Mouse (Mus musculus) frontal cortex, postnatal 14 days (tissue): ENCODE measurements around the gene Abhd4.

Experiments
- DNase-seq, 2 experiments: peaks; one replicate each; pipeline ENCODE4 v3.0.0; 2022; ENCODE audit warnings: low spot score in 2 of 2

The Abhd4 gene

DNA sequence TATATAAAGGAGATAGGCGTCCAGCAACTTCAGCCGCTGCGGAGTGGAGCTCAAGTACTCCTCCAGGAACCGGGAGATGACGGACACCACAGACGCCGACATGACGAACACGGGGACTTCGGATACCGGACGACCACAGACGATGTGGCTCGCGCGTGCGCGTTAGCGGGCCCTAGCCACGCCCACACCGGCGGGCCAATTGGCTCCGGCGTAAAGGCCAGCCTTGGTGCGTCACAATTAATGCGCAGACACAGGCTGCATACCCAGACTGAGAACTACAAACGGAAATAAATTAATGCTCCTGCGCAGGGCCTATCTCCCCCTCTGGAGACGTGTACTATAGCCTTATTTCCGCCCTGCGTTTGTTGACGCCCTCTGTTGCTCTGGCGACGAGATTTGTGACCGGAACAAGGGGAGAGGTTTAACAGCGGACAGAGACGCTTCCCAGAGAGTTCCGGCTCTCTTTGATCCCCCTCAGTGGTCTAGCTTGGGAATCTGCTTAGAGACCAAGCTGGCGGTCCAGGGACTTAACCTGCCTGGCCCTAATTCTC lies at the start of gene Abhd4, which contains the start of gene Dad1:
Abhd4 (plus strand) TSS at position 448 of the 551 bp plus-strand sequence.
Dad1 (minus strand) TSS at position 364 of the 551 bp plus-strand sequence.
- peak; percentile 96 to 98 for DNase-seq

GRCm38 (mm10) chr14:54204311-54204710 lies 49.7 kb upstream of the Abhd4 start:
- no peak for DNase-seq

GRCm38 (mm10) chr14:54204786-54205185 lies 49.2 kb upstream of the Abhd4 start:
- DNase-seq = no peak

- DNase-seq = no peak
These were observed 48.1 kb upstream of the Abhd4 start for GRCm38 (mm10) chr14:54205904-54206303.

GRCm38 (mm10) chr14:54206309-54206708 lies 47.7 kb upstream of the Abhd4 start:
- DNase-seq = no peak

DNA sequence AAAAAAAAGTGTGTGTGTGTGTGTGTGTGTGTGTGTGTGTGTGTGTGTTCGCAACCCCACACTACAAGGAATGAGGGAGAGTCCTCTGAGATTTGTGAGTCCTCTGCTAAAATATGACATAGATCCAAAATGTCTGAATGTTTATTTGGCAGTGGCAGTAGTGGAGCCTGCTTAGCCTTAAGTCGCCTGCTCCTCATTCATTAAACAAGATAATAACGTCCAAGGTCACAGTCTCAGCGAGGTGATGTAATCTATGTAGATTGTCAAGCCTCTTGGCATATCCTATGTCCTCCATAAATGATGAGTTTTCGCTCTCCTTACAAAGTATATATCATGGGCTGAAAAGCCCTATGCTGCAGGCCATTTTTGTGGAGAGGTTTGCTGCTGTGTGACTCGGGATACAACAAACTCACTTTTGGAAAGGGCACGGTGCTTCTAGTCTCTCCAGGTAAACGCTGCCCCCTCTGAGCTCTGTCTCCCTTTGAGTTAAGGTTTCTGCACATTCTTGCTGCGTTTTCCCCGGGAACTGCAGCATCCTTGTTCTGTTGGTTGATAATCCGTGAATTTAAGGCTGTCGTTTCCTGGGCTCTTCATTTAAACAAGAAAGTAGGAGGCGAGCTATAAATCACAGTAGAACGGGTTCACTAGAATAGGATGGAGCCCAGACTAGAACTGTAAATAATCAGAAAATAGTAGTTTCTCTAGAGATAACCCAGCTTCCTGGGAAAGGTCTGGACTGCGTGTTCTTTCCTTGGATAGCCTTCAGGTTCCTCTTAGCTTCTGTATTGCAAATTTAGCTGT lies 47.0 kb upstream of the Abhd4 start:
- no peak for DNase-seq

GRCm38 (mm10) chr14:54207924-54208323 lies 46.1 kb upstream of the Abhd4 start:
- no peak for DNase-seq

DNA sequence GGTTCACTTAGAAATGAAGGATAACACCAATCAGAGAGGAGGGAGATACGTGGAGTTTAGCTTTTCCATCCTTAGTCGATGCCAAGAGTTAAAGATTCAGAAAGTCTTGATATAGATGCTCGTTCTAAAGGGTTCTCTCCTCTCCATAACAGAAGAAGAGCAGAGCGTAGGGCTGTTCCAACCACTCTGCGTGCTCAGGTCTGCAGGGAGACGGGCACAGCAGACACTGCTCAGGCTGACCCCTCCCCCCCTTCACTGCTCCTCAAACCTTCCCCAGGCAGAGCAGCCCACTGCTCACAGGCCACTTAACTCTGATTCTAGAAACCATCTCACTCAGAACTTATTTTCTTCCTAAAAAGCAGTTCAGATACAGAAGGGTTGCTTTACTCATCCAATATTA lies 45.2 kb upstream of the Abhd4 start:
- no peak for DNase-seq

GRCm38 (mm10) chr14:54209932-54210331 lies 44.1 kb upstream of the Abhd4 start:
- no peak for DNase-seq

GRCm38 (mm10) chr14:54210401-54210800 lies 43.6 kb upstream of the Abhd4 start:
- DNase-seq = no peak

GRCm38 (mm10) chr14:54211199-54211598 lies 42.8 kb upstream of the Abhd4 start:
- DNase-seq = no peak

DNA sequence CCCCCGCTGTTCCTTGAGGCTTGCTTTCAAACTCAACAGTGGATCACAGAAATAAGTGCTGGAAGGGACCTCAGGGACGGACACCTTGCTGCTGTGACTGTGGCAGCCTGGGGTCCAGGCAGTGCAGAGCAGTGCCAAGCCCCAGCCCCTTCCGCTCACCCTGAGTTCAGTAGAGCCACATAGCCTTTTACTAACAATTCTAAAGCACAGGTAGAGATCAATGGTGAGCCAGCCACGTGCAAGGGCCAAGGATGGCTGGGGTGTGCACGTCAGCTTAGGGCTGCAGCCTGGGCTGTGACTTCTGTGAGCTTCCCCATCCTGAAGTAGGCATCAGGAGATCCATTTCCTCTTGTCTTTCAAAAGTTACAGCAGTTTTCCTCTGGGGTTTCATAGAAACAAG lies 42.2 kb upstream of the Abhd4 start:
- no peak for DNase-seq

DNA sequence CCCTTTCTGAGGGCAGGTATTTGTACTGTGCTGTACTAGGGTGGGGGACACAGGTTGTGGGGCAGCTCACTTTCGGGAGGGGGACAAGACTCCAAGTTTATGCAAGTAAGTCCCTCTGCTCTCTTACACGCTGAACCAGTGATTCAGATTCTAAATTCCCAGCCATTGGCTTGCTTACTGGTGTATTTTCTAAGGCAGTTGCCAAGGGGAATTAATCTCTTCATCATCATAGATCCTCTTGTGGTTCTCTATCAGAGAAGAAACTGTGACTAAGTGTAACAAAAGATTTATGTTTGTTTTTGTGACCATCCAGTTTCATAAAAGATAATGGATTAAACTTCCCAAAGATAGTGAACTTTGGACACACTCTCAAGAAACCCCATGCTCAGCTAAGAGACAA lies 40.3 kb upstream of the Abhd4 start:
- DNase-seq = no peak

- DNase-seq = no peak
These were observed 39.5 kb upstream of the Abhd4 start for GRCm38 (mm10) chr14:54214477-54214876.

- no peak for DNase-seq
These were observed 39.1 kb upstream of the Abhd4 start for GRCm38 (mm10) chr14:54214901-54215300.

GRCm38 (mm10) chr14:54216126-54216525 lies 37.9 kb upstream of the Abhd4 start:
- no peak for DNase-seq

- no peak for DNase-seq
These were observed 35.8 kb upstream of the Abhd4 start for GRCm38 (mm10) chr14:54218233-54218632.

DNA sequence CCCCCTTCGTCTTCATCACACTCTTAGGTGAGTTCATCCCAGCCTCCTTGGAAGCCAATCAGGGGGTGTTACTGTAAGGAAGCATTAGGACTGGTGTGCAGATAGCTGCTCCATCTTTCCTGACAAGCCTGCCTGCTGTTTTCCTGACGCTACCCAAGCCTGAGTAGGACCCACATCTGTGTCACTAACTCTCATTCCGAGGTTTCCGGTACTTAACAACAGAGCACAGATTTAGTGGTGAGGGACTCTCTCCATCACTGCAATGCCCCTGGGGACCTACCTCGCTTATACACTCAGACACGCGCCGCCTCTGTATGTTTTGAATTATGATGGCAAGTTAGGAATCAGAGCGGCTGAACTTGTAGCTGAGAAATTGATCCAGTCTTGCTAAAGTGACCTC lies 35.3 kb upstream of the Abhd4 start:
- no peak for DNase-seq

DNA sequence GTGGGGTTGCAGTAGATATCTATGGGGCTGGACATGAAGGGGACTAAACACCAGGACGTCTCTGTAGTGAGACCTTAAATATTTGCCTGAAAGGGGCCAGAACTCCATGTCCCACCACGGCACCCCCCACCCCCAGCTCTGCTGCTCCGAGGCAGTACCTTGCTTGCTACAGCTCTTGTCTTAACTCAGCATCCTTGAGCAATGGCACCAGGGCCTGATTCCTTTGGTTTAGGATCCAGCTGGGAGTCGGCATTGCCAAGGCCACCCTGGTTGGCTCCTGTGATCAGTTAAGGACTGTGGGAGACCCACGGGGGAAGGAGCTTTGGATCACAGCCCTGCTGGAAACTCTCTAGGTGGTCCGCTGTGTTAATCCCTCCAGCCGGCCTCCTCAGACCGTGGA lies 34.7 kb upstream of the Abhd4 start:
- DNase-seq = no peak

DNA sequence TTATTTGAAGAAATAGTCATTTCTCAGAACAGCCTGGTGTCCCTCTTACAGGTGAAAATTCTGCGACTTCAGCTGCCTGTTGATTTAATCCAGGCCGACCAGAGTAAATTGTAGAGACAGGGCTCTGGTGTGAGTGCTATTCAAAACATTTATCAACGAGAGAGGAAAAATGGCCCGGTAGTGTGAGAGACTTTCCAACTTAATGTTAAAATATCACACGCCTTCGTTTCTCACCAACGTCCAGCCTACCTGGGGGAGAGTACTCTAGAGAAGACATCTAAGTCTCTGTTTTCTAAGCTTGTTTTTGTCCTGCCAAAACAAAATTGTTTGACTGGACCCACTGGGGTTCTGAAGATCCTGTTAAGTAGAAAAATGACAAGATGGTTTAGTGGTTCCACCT lies 34.1 kb upstream of the Abhd4 start:
- no peak for DNase-seq

DNA sequence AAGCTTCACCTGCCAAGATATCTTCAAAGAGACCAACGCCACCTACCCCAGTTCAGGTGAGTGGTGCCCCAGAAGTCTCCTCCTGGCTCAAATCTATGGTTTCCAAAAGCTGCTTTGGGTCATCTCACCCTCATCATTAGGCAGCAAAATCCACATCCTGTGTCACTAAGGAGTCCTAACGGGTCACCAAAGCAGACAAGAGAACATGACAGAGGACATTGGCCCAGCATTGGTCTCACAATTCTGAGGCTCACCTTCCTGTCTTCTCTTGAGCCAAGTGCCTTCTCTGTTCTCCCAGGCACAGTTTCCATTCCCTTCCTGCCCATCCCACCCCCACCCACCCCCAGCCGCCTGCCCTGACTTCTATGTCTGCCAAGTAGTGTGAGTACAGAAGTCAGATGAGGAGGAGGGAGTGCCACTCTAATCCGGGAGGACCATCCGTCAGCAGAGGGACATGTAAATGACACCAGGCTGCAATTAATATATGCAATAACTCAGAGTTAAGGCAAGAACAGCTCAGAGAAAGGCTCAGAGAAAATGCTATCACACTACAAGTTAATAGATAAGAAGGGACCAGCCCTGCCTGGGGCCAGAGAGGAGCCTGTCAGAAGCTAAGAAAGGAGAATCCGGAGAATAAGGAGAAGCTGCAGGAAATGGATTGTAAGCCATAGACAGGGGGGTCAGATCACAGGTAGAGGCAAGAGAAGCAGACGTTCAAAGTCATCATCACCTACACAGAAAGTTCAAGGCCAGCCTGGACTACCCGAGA lies 33.1 kb upstream of the Abhd4 start:
- DNase-seq = no peak

DNA sequence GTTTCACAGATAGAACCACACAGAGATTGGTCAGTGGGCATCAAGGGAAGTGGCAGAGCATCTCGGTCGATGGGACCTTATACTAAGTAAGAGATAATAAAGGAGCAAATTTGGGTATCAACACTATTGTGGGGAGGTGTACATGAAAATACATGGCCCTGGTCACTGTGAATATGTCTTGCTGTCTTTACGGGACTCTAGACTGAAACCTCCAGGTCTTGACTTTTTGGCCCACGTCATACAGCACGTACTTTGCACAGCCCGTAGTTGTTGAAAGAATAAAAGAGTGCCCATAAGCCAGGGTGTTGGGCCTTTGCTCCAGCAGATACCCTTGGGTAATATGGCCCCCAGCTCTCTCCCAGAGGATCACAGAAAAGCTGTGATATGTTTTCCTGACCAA lies 32.3 kb upstream of the Abhd4 start:
- no peak for DNase-seq

- DNase-seq = no peak
These were observed 31.7 kb upstream of the Abhd4 start for GRCm38 (mm10) chr14:54222289-54222727.
